Mouse (Mus musculus) activated CD4-positive, CD25-positive, alpha-beta regulatory T cell, adult 4 months (primary cell): ENCODE results near the gene Pdk2. TPM values are rescaled to one million over a fixed set of nuclear protein-coding genes. Genes with fewer than 3 reads are reported as not detected.

ENCODE experiments used
- ATAC-seq: one replicate; pipeline ENCODE4 v1.8.0; 2017
- polyA plus RNA-seq, 2 experiments: library from polyadenylated mRNA; unstranded; fragments of 100-300 nt; shearing (Covaris generic); gene quantifications; one replicate each; pipeline ENCODE4 v1.2.1; 2017

The Pdk2 gene
- polyA plus RNA-seq, 2 experiments from 2014 or later: 2.9 to 5.6 TPM

DNA sequence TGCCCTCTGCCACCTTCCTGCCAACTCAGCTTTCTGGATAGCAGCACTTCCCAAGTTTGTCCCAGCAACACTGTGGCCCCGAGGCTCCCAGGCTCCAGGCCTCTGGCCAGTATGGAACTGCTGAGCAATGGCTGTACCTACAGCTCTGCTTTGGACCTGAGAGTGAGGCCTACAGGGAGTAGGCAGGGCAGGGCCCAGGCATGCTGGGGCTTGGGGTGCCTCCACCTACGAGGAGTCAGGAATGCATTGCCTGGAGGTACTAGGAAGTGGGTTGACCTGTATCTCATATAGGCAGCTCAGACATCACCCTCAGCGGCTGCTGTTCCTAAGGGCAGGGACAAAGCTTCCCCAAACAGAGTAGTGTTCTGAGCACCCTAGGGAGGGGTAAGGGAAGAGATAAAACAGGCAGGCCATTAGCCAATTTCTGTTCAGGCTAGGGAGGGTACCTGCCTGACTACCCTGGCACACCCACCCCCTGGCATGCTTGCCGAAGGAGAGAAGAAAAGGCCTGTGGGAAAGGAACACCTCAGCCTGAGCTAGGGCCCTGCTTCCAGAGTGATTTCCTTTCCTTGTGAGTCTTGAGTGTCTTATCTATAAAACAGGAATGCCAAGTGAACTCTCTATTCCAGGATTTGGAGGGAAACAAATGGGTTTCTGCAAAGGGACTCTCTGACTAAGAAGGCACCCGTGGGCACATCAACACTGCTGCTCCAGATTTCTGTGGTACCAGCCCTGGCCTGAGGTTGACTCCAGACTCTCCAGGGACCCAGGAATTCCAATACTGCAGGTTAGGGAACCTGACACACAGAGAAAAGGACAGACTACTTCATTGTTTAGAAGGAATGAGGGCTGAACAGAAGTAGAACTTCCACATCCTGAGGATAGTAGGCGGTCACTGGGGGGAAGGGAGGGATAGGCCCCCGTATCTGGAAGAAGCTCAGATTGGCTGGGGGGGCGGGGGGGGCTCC, 29.3 kb upstream of the Pdk2 start:
- ATAC-seq: no peak

- no peak for ATAC-seq
Measured at GRCm38 (mm10) chr11:95069226-95069957, 28.2 kb upstream of the Pdk2 start.

GRCm38 (mm10) chr11:95056768-95057501, 15.8 kb upstream of the Pdk2 start:
- no peak for ATAC-seq

GRCm38 (mm10) chr11:95053062-95053461, 11.9 kb upstream of the Pdk2 start:
- no peak for ATAC-seq

- peak; percentile 79 for ATAC-seq
Measured at GRCm38 (mm10) chr11:95046980-95047680, 6.0 kb upstream of the Pdk2 start.

DNA sequence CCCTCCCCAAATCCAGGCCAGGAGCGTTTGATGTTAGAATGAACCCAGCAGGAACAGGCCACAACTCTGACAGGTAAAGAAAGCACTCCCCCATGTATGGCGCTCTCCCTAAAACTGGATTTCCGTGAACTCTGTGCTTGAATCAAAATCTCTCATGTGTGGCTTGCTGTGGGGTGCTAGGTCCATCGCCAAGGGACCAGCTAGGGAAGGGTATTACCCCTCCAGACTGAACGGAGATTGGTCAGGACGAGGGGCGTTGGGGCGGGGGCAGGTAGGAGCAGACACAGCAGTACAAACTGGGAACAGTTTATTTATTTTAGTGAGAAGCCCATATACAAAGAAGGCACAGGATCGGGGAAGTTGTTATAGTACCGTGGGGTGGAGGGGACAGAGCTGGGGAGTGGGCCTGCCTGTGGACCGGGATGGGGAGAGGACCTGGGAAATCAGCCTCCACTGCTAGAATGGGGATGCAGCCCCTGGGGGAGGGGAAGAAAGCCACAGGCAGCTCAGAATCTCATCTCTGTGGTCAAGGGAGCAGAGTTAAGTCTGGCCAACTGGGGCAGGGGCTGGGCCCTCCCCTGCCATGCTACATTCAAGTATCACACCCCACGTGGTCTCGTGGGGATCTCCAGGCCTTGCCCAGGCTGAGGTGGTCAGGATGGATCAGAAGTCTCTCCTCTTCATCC, 3.2 kb upstream of the Pdk2 start:
- no peak for ATAC-seq

DNA sequence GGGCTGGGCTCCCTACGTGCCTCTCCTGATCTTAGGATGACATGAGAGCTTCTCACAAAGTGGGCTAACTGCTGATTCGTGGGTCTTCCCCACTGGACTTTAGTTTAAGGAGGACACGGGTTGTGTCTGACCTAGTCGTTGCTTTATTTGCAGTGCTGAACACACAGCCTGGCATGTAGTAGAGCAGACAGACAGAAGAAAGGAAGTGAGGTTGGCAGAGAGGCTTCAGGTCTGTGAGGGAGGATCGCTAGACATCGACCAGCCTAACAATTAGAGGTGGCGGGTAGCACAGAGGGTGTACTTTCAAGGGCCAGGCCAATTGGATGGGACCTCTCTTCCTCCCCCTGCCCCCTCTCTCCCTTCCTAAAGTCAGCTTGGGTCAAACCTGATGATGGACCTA, 2.5 kb upstream of the Pdk2 start:
- ATAC-seq: no peak

GRCm38 (mm10) chr11:95043060-95043459, 1.9 kb upstream of the Pdk2 start:
- ATAC-seq: no peak

- ATAC-seq: no peak
Measured at GRCm38 (mm10) chr11:95042096-95042495, 942 bp upstream of the Pdk2 start.

DNA sequence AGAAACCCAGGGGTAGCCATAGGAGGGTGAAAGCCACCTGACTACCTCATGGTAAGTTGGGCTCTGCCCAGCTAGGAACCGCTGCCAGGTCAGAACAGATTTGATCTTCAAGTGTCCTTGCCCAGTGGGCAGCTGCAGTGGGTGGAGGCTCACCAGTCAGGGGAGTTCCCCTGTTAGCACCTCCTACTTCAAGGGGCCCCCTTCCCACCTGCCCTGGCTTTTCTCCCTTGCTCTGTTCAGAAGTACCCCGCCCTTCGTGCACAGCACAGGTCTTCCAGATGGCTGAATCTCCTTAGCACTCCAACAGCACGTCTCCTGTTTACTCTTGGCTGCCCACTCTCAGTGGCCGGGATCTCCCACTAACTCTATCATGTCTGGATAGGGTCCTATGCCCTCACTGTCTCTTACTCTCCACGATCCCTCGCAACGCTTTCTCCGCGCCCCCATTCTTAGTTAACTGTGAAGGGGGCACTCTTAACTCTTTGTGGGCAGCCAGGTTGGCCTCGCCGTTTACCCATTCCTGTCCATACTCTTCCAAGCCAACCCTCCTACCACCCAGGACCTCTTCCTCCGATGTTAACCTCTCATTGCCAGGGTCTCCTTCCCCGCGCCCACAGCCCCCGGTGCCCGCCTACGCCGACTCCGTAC, 539 bp downstream of the Pdk2 start:
- no peak for ATAC-seq

- no peak for ATAC-seq
Measured at GRCm38 (mm10) chr11:95039766-95040165, 1.4 kb downstream of the Pdk2 start.

- no peak for ATAC-seq
Measured at GRCm38 (mm10) chr11:95038818-95039655, 2.1 kb downstream of the Pdk2 start.

- ATAC-seq: no peak
Measured at GRCm38 (mm10) chr11:95038156-95038817, 2.9 kb downstream of the Pdk2 start.

DNA sequence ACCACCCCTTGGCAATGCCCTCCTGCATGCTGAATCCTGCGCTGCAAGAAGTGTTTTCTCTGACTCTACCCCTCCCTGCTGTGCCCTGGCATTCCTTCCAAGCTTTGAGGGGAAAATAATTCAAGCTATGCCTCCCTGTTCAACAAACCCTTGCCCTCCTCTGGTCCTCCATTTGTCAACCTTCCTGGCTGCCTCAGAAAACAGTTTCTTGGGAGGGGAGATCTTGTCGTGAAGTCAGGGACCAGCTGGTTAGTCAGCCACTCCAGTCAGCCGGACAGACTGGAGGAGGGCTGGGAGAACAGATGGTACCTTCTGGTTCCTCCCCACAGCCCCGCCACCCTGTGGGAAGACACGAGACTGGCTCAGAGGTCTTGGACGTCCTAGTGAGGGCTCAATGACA, 3.8 kb downstream of the Pdk2 start:
- no peak for ATAC-seq

DNA sequence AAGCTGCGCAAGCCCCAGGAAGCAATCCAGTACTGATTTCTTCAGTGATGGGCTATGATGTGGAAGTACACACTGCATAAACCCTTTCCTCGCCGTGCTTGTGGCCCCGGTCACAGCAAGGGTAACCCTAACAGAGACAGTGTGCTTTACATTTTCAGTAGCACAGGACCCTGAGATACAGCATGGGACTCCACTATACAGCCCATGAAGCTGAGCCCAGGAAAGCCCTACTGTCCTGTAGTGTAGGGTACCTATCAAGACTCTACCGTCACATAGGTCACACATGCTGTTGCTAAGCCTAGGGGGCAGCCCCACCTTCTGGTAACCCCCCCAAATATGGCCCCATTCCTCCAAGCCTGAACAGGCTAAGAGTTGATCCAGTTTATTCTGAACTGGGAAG, 4.6 kb downstream of the Pdk2 start:
- ATAC-seq: no peak

- ATAC-seq: no peak
Measured at GRCm38 (mm10) chr11:95034902-95035301, 6.3 kb downstream of the Pdk2 start.

DNA sequence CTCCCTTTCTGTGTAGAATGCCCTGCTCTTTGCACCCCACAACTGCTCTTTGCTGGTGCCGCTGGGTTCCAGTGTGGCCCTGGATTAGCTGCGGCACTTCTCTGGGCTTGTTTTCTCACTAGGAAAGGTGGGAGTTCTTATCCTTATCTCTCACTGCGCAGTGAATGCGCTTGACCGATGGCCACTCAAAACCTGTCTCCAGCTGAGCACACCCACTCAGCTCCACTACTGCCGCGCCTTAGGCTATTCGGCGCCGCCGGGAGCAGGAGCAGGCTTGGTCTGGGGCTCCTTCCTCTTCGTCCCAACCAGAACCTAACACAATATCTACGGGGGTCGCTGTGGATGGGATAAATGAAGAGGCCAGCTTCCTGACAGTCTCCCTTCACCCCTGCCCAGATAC, 7.5 kb downstream of the Pdk2 start:
- no peak for ATAC-seq

DNA sequence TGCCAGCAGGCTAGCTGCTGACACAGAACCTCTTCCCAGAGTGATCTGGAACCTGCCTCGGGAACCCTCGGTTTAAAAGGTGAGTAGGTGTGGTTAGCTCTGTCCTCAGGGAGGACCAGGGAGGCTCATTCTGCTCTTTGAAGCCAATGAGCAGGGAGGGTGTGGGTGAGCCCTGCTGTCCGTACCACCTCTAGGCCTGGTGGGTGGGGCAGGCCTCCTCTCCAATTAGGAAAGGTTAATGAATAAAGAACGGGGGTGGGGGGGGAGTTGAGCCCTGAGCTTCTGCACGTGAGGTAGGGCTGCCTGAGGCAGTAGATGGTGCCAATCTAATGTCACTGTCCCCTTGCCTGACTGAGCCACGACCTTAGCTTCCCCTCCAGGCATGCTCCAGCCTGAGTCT, 8.2 kb downstream of the Pdk2 start:
- ATAC-seq: no peak

DNA sequence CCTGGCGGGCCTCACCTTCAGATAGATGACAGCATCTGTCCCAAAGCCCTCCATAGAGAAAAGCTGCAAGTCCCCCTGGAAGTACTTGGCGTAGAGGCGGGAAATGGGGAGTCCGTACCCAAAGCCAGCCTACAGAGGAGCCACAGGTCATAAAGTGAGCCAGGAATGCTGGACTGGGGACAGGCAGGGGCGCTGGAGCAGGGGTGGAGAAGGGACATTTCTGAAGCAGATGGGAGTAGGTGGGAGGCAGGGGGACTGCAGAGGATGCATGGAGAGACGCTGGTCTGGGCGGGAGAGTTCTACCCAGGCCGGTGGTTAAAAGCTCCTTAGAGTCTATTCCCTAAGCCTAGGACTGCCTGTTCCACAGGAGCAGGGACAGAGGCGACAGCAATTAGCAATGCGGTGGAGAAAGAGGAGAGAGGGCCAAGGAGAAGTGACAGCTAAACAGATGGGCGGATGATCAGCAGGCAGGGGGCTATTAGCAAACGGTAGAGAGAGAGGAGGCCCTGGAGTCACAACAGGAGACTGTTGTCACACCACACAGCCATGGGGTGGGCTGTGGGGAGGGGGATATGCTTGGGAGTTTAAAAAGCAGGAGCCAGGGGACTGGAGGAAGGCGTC, 13.2 kb downstream of the Pdk2 start:
- no peak for ATAC-seq
